8 mouse cellular contexts compared by ENCODE assay signal in genomic region chr2:30708762-30709385, GRCm38 (mm10).
A peak's percentile ranks its signal among the peaks of the same experiment; 100 is the strongest.
DNase-seq lines count a peak whose midpoint lies in the region; ATAC-seq and TF ChIP-seq lines count a peak whose summit lies in the region.
"Had no signal": no experiment of that assay in that cellular context is flagged by ENCODE, and none has a peak within 500 bp of the region (broad histone marks: within the 10 kb centered on the region; RNA-seq: fewer than 3 reads in every experiment).

No protein-coding gene starts in this region.

- H3K4me2 ChIP-seq in forebrain, embryonic 15.5 days (replicated peaks), result no peak overlapping the region
- no peak overlapping the region for H3K4me2 ChIP-seq in limb, embryonic 14.5 days (replicated peaks; ENCODE audit: low read depth, low read length, severe bottlenecking)

- TF ChIP-seq POLR2A in spleen, adult 2 months (IDR thresholded peaks at IDR 0.05; ENCODE audit: low read depth, low read length), result no peak
- no peak for TF ChIP-seq POLR2A in limb, embryonic 14.5 days (IDR thresholded peaks at IDR 0.05; ENCODE audit: borderline replicate concordance, extremely low read depth, insufficient read depth, insufficient read length)

- H3K27ac ChIP-seq in spleen, adult 2 months (ENCODE audit: insufficient read depth, low read length), result peak overlapping the region; percentile 54; the same call in 1 of the 2 replicates
- peak overlapping the region; percentile 99 for H3K27ac ChIP-seq in forebrain, embryonic 15.5 days (replicated peaks)
- H3K27ac ChIP-seq in limb, embryonic 14.5 days (replicated peaks; ENCODE audit: low read depth, low read length), result peak overlapping the region; percentile 100
- H3K27ac ChIP-seq: liver, embryonic 14.5 days had no signal

- no peak for DNase-seq in spleen, adult 2 months (ENCODE audit: low read depth in 1 of 2, low spot score in 2 of 2)
- no peak for DNase-seq in spleen, postnatal 36 days (ENCODE audit: low spot score in 2 of 2)
- no peak for DNase-seq in limb, embryonic 14.5 days (ENCODE audit: low spot score)
- no peak for DNase-seq in frontal cortex, adult 2 months (ENCODE audit: extremely low spot score in 1 of 2, low spot score in 1 of 2)

- WGBS in spleen, adult 2 months, result 95% methylated on average over 4 of the region's 4 CpGs
- WGBS in forebrain, embryonic 15.5 days, result 72% methylated on average over 4 of the region's 4 CpGs
- 68% methylated on average over 4 of the region's 4 CpGs for WGBS in limb, embryonic 14.5 days

- TF ChIP-seq CTCF in spleen, adult 2 months (IDR thresholded peaks at IDR 0.05; ENCODE audit: extremely low read depth, insufficient read depth, insufficient read length, insufficient replicate concordance), result no peak

- no peak overlapping the region for H3K4me3 ChIP-seq in spleen, adult 2 months (ENCODE audit: extremely low read depth, insufficient read depth, insufficient read length)
- H3K4me3 ChIP-seq in forebrain, embryonic 15.5 days, result no peak overlapping the region
- no peak overlapping the region for H3K4me3 ChIP-seq in limb, embryonic 14.5 days (replicated peaks; ENCODE audit: low read length)

- H3K9me3 ChIP-seq in forebrain, embryonic 15.5 days, result no peaks in the 10 kb centered on the region
- 0 out of 2 replicates have a peak, but pooled peaks cover 3% of the 10 kb centered on the region for H3K9me3 ChIP-seq in limb, embryonic 14.5 days (ENCODE audit: control insufficient read depth, low read length)

- H3K4me1 ChIP-seq in spleen, adult 2 months (ENCODE audit: control insufficient read depth, insufficient read depth, insufficient read length), result peaks cover 19% of the 10 kb centered on the region
- peaks cover 59% of the 10 kb centered on the region for H3K4me1 ChIP-seq in forebrain, embryonic 15.5 days
- peaks cover 65% of the 10 kb centered on the region for H3K4me1 ChIP-seq in limb, embryonic 14.5 days (ENCODE audit: control insufficient read depth, insufficient read depth, low read length)

- no peaks in the 10 kb centered on the region for H3K36me3 ChIP-seq in spleen, adult 2 months (ENCODE audit: control insufficient read depth, insufficient read depth, low read length)
- no peaks in the 10 kb centered on the region for H3K36me3 ChIP-seq in forebrain, embryonic 15.5 days
- no peaks in the 10 kb centered on the region for H3K36me3 ChIP-seq in limb, embryonic 14.5 days (ENCODE audit: control insufficient read depth, insufficient read depth, low read length)

- H3K27me3 ChIP-seq in spleen, adult 2 months (ENCODE audit: control insufficient read depth, insufficient read depth, low read length), result no peaks in the 10 kb centered on the region
- no peaks in the 10 kb centered on the region for H3K27me3 ChIP-seq in forebrain, embryonic 15.5 days
- H3K27me3 ChIP-seq in limb, embryonic 14.5 days (ENCODE audit: control insufficient read depth, insufficient read depth, low read length), result no peaks in the 10 kb centered on the region

- peak overlapping the region; percentile 61 for H3K9ac ChIP-seq in forebrain, embryonic 15.5 days (replicated peaks)
- no peak overlapping the region for H3K9ac ChIP-seq in limb, embryonic 14.5 days (ENCODE audit: low read depth, low read length, severe bottlenecking)
- H3K9ac ChIP-seq: liver, embryonic 14.5 days had no signal

- no peak for ATAC-seq in forebrain, embryonic 15.5 days (replicated peaks)
- no peak for ATAC-seq in limb, embryonic 14.5 days (ENCODE audit: low FRiP score, low read depth)
- ATAC-seq in activated CD4-positive, CD25-positive, alpha-beta regulatory T cell, adult 4 months, result no peak
- no peak for ATAC-seq in CD4-positive, CD25-positive, alpha-beta regulatory T cell, adult 4 months
